Mouse (Mus musculus) hindbrain, embryonic 15.5 days (tissue): ENCODE measurements at regions not wholly inside any gene's neighbourhood (a gene's known extent, or its start where the extent isn't known, plus 50 kb on each side); places are given as distances from the start of the nearest gene placed in this dataset.
"Not testable (repeated sequence)": the region's sequence is repeated elsewhere in the genome, so short reads cannot be mapped to it uniquely, and the experiment has no call there.

Source experiments
- ATAC-seq: fragments of 200-750 bp; cut with Nextera tagmentation; 2 replicates; pipeline ENCODE4 v1.8.0; 2017; ENCODE audit warnings: low read depth, moderate number of reproducible peaks, moderate TSS enrichment; ENCODE audit not compliant: low FRiP score
- H3K27ac ChIP-seq: fragments of 300-500 bp; sonication (generic); replicated peaks from 2 replicates; pipeline ENCODE4 v1.5.1; 2015; ENCODE audit warnings: mild to moderate bottlenecking, inconsistent platforms
- H3K27me3 ChIP-seq: fragments of 300-500 bp; sonication (generic); 2 replicates; pipeline ENCODE4 v1.6.1; 2015; ENCODE audit warnings: control low read depth, inconsistent platforms
- H3K36me3 ChIP-seq: fragments of 300-500 bp; sonication (generic); 2 replicates; pipeline ENCODE4 v1.6.1; 2015; ENCODE audit warnings: control low read depth, inconsistent platforms
- H3K4me1 ChIP-seq: fragments of 300-500 bp; sonication (generic); replicated peaks from 2 replicates; pipeline ENCODE4 v1.6.1; 2015; ENCODE audit warnings: control low read depth, inconsistent platforms
- H3K4me2 ChIP-seq: fragments of 300-500 bp; sonication (generic); 2 replicates; pipeline ENCODE4 v1.6.1; 2015; ENCODE audit warnings: moderate library complexity, mild to moderate bottlenecking, inconsistent platforms
- H3K4me3 ChIP-seq: fragments of 300-500 bp; sonication (generic); 2 replicates; pipeline ENCODE4 v1.5.1; 2015; ENCODE audit warnings: mild to moderate bottlenecking, inconsistent platforms
- H3K9ac ChIP-seq: fragments of 300-500 bp; sonication (generic); 2 replicates; pipeline ENCODE4 v1.6.1; 2015; ENCODE audit warnings: inconsistent platforms
- H3K9me3 ChIP-seq: fragments of 300-500 bp; sonication (generic); 2 replicates; pipeline ENCODE4 v1.6.1; 2016; ENCODE audit warnings: control low read depth, inconsistent platforms
- WGBS: fragments of 180-500 bp; shearing (Covaris S2); methylation state at CpG from one replicate; pipeline ENCODE4 v1.1.7; 2015; 5-methylcytosine and 5-hydroxymethylcytosine counted together

DNA sequence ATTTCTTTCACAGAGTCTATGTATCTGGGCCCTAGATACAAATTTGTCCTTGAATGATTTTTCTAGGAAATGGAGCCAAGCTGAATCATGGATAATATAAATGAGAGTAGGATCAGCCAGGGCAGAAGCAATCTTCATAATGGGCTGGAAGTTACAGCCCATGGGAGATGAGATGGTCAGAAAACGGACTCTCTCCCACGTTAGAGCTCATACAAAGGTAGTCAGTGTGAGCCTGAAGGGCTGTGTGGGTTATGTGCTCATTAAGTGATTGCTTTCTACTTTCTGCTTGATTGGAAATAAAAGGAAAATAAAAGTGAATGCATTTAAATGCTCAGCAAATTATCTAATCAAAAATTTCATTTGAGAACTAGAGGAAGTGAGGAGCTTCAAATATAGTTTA lies 2017.1 kb upstream of the Pcdh20 start:
- Histone ChIP-seq H3K36me3 (no peaks in the 10 kb centered on the region), H3K27ac (no peak overlapping the region), H3K4me2 (no peak overlapping the region), H3K9me3 (no peaks in the 10 kb centered on the region), H3K4me1 (no peaks in the 10 kb centered on the region), H3K27me3 (no peaks in the 10 kb centered on the region), H3K4me3 (no peak overlapping the region), H3K9ac (no peak overlapping the region)
- WGBS: 45% methylated on average over 2 of the region's 2 CpGs
- ATAC-seq: no peak

- Histone ChIP-seq H3K36me3 (no peaks in the 10 kb centered on the region), H3K4me3 (no peak overlapping the region), H3K9me3 (no peaks in the 10 kb centered on the region), H3K27me3 (no peaks in the 10 kb centered on the region), H3K27ac (no peak overlapping the region), H3K4me1 (no peaks in the 10 kb centered on the region), H3K9ac (no peak overlapping the region), H3K4me2 (no peak overlapping the region)
- no peak for ATAC-seq
- 77% methylated on average over 2 of the region's 2 CpGs for WGBS
These were observed 1976.8 kb upstream of the Pcdh20 start for GRCm38 (mm10) chr14:90447971-90448370.

- no peak overlapping the region for H3K27ac ChIP-seq
- WGBS: 48% methylated on average over 7 of the region's 7 CpGs
- H3K36me3 ChIP-seq: no peaks in the 10 kb centered on the region
- no peak overlapping the region for H3K9ac ChIP-seq
- ATAC-seq: 0 out of 2 replicates have a peak, but pooled peaks have one; percentile 34
- H3K4me2 ChIP-seq: no peak overlapping the region
- H3K27me3 ChIP-seq: no peaks in the 10 kb centered on the region
- H3K4me1 ChIP-seq: no peaks in the 10 kb centered on the region
- no peak overlapping the region for H3K4me3 ChIP-seq
- no peaks in the 10 kb centered on the region for H3K9me3 ChIP-seq
These were observed 1961.8 kb upstream of the Pcdh20 start for GRCm38 (mm10) chr14:90432874-90433543.

- H3K4me3 ChIP-seq: no peak overlapping the region
- 0 out of 2 replicates have a peak, but pooled peaks cover 4% of the 10 kb centered on the region for H3K9me3 ChIP-seq
- H3K9ac ChIP-seq: no peak overlapping the region
- ATAC-seq: no peak
- 64% methylated on average over 3 of the region's 3 CpGs for WGBS
- H3K27me3 ChIP-seq: no peaks in the 10 kb centered on the region
- no peaks in the 10 kb centered on the region for H3K4me1 ChIP-seq
- H3K4me2 ChIP-seq: no peak overlapping the region
- H3K36me3 ChIP-seq: no peaks in the 10 kb centered on the region
- no peak overlapping the region for H3K27ac ChIP-seq
These were observed 1941.5 kb upstream of the Pcdh20 start for GRCm38 (mm10) chr14:90412707-90413106.

- Histone ChIP-seq H3K9ac (no peak overlapping the region), H3K4me2 (no peak overlapping the region), H3K9me3 (no peaks in the 10 kb centered on the region), H3K27ac (no peak overlapping the region), H3K27me3 (no peaks in the 10 kb centered on the region), H3K36me3 (no peaks in the 10 kb centered on the region), H3K4me1 (no peaks in the 10 kb centered on the region), H3K4me3 (no peak overlapping the region)
- ATAC-seq: no peak
- 73% methylated on average over 2 of the region's 2 CpGs for WGBS
These were observed 1935.2 kb upstream of the Pcdh20 start for GRCm38 (mm10) chr14:90406350-90406749.

- Histone ChIP-seq H3K27me3 (no peaks in the 10 kb centered on the region), H3K4me2 (no peak overlapping the region), H3K4me1 (no peaks in the 10 kb centered on the region), H3K36me3 (no peaks in the 10 kb centered on the region), H3K9me3 (no peaks in the 10 kb centered on the region), H3K9ac (no peak overlapping the region), H3K27ac (no peak overlapping the region), H3K4me3 (no peak overlapping the region)
- 96% methylated on average over 1 of the region's 1 CpGs for WGBS
- no peak for ATAC-seq
These were observed 1934.3 kb upstream of the Pcdh20 start for GRCm38 (mm10) chr14:90405476-90405875.

GRCm38 (mm10) chr14:90367256-90367936 lies 1896.2 kb upstream of the Pcdh20 start:
- no peak overlapping the region for H3K4me2 ChIP-seq
- no peaks in the 10 kb centered on the region for H3K4me1 ChIP-seq
- no peaks in the 10 kb centered on the region for H3K9me3 ChIP-seq
- no peak overlapping the region for H3K9ac ChIP-seq
- no peak overlapping the region for H3K27ac ChIP-seq
- no peaks in the 10 kb centered on the region for H3K36me3 ChIP-seq
- no peak for ATAC-seq
- no peak overlapping the region for H3K4me3 ChIP-seq
- no peaks in the 10 kb centered on the region for H3K27me3 ChIP-seq
- WGBS: 31% methylated on average over 3 of the region's 3 CpGs

DNA sequence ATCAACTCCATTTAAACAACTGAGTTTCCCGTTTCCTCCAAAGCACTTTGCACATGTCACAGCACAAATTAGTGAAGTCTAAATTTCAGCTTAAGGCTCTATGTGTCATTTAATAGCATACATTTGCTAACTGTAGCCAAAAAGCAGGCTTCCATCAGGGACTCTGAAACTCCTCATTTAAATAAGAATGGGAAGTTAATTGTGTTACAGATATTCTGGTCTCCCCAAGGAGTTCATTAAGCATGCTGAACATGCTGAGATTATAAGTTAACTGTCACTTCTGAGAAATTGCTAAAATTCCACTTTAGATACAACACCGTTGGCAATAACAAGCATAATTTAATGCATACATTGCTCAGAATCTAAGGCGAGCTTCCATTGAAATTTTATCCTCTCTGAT lies 1863.3 kb upstream of the Pcdh20 start:
- Histone ChIP-seq H3K27ac (no peak overlapping the region), H3K27me3 (no peaks in the 10 kb centered on the region), H3K36me3 (no peaks in the 10 kb centered on the region), H3K4me1 (no peaks in the 10 kb centered on the region), H3K9ac (no peak overlapping the region), H3K4me3 (no peak overlapping the region), H3K9me3 (no peaks in the 10 kb centered on the region), H3K4me2 (no peak overlapping the region)
- no peak for ATAC-seq
- WGBS: 20% methylated on average over 3 of the region's 3 CpGs

- not testable (repeated sequence) for H3K9me3 ChIP-seq, H3K27me3 ChIP-seq, H3K27ac ChIP-seq, H3K4me1 ChIP-seq, H3K9ac ChIP-seq, H3K4me2 ChIP-seq, ATAC-seq, H3K4me3 ChIP-seq, H3K36me3 ChIP-seq
- WGBS: 93% methylated on average over 17 of the region's 18 CpGs
These were observed 1824.3 kb upstream of the Pcdh20 start for GRCm38 (mm10) chr14:90295456-90295855.

DNA sequence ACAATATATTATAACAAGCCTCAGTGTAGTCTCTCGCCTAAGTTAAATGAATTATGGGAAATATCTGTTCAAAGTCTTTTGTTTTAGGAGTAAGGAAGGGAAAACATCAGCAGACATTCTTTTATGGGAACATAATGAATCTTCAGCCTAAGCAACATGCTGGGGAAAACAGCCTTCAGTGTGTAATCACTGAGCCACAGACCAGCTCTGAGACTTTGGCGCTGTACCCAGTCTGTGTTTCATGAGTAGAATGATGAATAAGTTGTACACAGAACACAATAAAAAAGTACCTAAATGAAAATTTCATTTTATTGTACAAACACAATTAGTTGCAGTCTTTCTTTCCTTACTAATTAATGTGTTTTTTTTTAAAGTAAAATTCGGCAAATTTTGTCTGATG lies 1774.8 kb upstream of the Pcdh20 start:
- Histone ChIP-seq H3K4me1 (no peaks in the 10 kb centered on the region), H3K36me3 (no peaks in the 10 kb centered on the region), H3K4me2 (no peak overlapping the region), H3K27ac (no peak overlapping the region), H3K9me3 (no peaks in the 10 kb centered on the region), H3K27me3 (no peaks in the 10 kb centered on the region), H3K4me3 (no peak overlapping the region), H3K9ac (no peak overlapping the region)
- WGBS: 71% methylated on average over 3 of the region's 3 CpGs
- ATAC-seq: no peak

GRCm38 (mm10) chr14:90232661-90233060 lies 1761.5 kb upstream of the Pcdh20 start:
- Histone ChIP-seq H3K4me1 (no peaks in the 10 kb centered on the region), H3K36me3 (no peaks in the 10 kb centered on the region), H3K9me3 (no peaks in the 10 kb centered on the region), H3K4me3 (no peak overlapping the region), H3K9ac (no peak overlapping the region), H3K4me2 (no peak overlapping the region), H3K27ac (no peak overlapping the region), H3K27me3 (no peaks in the 10 kb centered on the region)
- no peak for ATAC-seq
- 51% methylated on average over 5 of the region's 5 CpGs for WGBS

DNA sequence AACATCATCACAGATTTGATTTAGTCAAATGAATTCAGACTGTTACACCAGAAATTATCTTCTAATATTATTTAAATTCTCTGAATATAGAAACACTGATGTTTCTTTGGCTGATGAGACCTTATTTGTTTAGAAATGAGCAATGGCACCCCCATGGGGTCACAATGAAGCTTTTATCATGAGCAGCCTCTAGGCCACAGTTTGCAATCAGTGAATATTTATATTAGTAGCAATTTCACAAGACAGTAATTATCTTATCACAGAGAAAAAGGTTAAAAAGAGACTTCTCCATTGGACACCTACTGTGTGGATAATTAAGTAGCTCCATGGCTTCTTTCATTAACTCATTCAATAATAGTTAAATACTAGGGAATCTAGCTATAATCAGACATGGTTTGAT lies 1729.1 kb upstream of the Pcdh20 start:
- no peak overlapping the region for H3K4me3 ChIP-seq
- no peaks in the 10 kb centered on the region for H3K9me3 ChIP-seq
- H3K27me3 ChIP-seq: no peaks in the 10 kb centered on the region
- H3K4me2 ChIP-seq: no peak overlapping the region
- no peak for ATAC-seq
- no peaks in the 10 kb centered on the region for H3K36me3 ChIP-seq
- H3K27ac ChIP-seq: no peak overlapping the region
- H3K9ac ChIP-seq: no peak overlapping the region
- no peaks in the 10 kb centered on the region for H3K4me1 ChIP-seq

DNA sequence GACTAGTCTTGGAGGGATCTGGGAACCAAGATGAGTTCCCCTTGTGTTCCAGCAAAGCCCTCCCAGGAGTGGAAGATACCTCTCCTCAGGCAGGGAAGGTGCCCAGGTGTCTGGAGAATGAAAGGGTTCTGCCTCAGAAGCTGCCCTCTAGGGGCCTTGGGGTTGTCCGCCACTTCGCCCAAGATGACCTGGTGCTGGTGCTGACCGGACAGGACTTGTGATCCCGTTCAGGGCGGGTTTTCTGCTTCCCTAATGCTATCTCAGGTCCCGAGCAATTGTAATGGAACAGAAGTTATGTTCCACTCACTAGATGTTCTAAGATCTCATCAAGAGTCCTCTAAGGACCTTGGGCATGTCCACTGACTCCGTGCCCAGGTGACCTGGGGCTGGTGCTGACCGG lies 1726.6 kb upstream of the Pcdh20 start:
- WGBS: 96% methylated on average over 8 of the region's 8 CpGs
- Histone ChIP-seq H3K27ac (no peak overlapping the region), H3K9me3 (no peaks in the 10 kb centered on the region), H3K9ac (no peak overlapping the region), H3K4me2 (no peak overlapping the region), H3K4me1 (no peaks in the 10 kb centered on the region), H3K27me3 (no peaks in the 10 kb centered on the region), H3K4me3 (no peak overlapping the region), H3K36me3 (no peaks in the 10 kb centered on the region)
- ATAC-seq: no peak
